ENCODE assay signal across 12 mouse cellular contexts in genomic region chr3:54555954-54556353, GRCm38 (mm10).
DNase-seq lines count a peak whose midpoint lies in the region; ATAC-seq and TF ChIP-seq lines count a peak whose summit lies in the region.
"Had no signal": no experiment of that assay in that cellular context is flagged by ENCODE, and none has a peak within 500 bp of the region (broad histone marks: within the 10 kb centered on the region; RNA-seq: fewer than 3 reads in every experiment).

No protein-coding gene starts in this region.

- peak; percentile 27 for TF ChIP-seq CTCF in lung, embryonic 14.5 days (IDR thresholded peaks at IDR 0.05; ENCODE audit: low read depth)
- peak; percentile 34 for TF ChIP-seq CTCF in E14TG2a.4 (conservative IDR thresholded peaks at IDR 0.05; ENCODE audit: low read length)

- no peak overlapping the region for H3K4me3 ChIP-seq in lung, embryonic 14.5 days (ENCODE audit: low read depth, low read length)
- no peak overlapping the region for H3K4me3 ChIP-seq in E14TG2a.4 (replicated peaks; ENCODE audit: low read length)
- H3K4me3 ChIP-seq: neural tube, embryonic 15.5 days had no signal

- no peak for ATAC-seq in lung, embryonic 14.5 days (ENCODE audit: insufficient read depth)
- no peak for ATAC-seq in megakaryocyte-erythroid progenitor cell, adult 5-6 weeks (replicated peaks; ENCODE audit: low FRiP score, low TSS enrichment, poor library complexity, severe bottlenecking)

- WGBS in lung, embryonic 14.5 days: 87% methylated on average over 2 of the region's 2 CpGs

- no peaks in the 10 kb centered on the region for H3K27me3 ChIP-seq in lung, embryonic 14.5 days (ENCODE audit: insufficient read depth, low read length)
- H3K27me3 ChIP-seq in E14TG2a.4 (ENCODE audit: insufficient read depth, low read length): no peaks in the 10 kb centered on the region
- H3K27me3 ChIP-seq: neural tube, embryonic 15.5 days had no signal

- H3K4me1 ChIP-seq in lung, embryonic 14.5 days (ENCODE audit: insufficient read depth): peaks cover 5% of the 10 kb centered on the region; the same call in 1 of the 2 replicates
- no peaks in the 10 kb centered on the region for H3K4me1 ChIP-seq in E14TG2a.4 (replicated peaks; ENCODE audit: low read depth, low read length)
- H3K4me1 ChIP-seq: neural tube, embryonic 15.5 days had no signal

- H3K36me3 ChIP-seq in lung, embryonic 14.5 days (ENCODE audit: insufficient read depth): no peaks in the 10 kb centered on the region
- no peaks in the 10 kb centered on the region for H3K36me3 ChIP-seq in E14TG2a.4 (ENCODE audit: insufficient read depth, low read length)
- H3K36me3 ChIP-seq: neural tube, embryonic 15.5 days had no signal

- H3K9me3 ChIP-seq in lung, embryonic 14.5 days (ENCODE audit: low read depth, low read length): peaks cover 5% of the 10 kb centered on the region; the same call in 1 of the 2 replicates
- H3K9me3 ChIP-seq in E14TG2a.4 (ENCODE audit: low read length): peaks cover 5% of the 10 kb centered on the region
- H3K9me3 ChIP-seq: neural tube, embryonic 15.5 days had no signal

- H3K9ac ChIP-seq in lung, embryonic 14.5 days: no peak overlapping the region
- H3K9ac ChIP-seq: neural tube, embryonic 15.5 days had no signal

- H3K27ac ChIP-seq in lung, embryonic 14.5 days (ENCODE audit: low read depth): no peak overlapping the region
- H3K27ac ChIP-seq: neural tube, embryonic 15.5 days had no signal

- no peak overlapping the region for H3K4me2 ChIP-seq in lung, embryonic 14.5 days
- H3K4me2 ChIP-seq: neural tube, embryonic 15.5 days had no signal

- DNase-seq in lung, embryonic 14.5 days: peak; percentile 31
- no peak for DNase-seq in lung, postnatal 36 days
- DNase-seq in WW6 (ENCODE audit: low read depth, low spot score): peak; percentile 7
- DNase-seq in induced T-regulatory cell, adult 2 months (ENCODE audit: low read depth): peak; percentile 37
- DNase-seq in urinary bladder, postnatal 25 days (ENCODE audit: low spot score): no peak
- DNase-seq in kidney, adult 8-10 months: no peak
- DNase-seq: adrenal gland, adult 2 months; kidney, adult 11 months; right cerebral cortex, postnatal 14 days had no signal

Comparison
In these comparisons a context has a peak if more than half of its experiments do, and no peak if none do; other contexts are left out.
1. DNase-seq: peak in lung, embryonic 14.5 days (single experiment), WW6 (single experiment) and induced T-regulatory cell, adult 2 months (single experiment); none in lung, postnatal 36 days (single experiment), urinary bladder, postnatal 25 days (single experiment) and kidney, adult 8-10 months (0 of 2).